Mouse (Mus musculus): ENCODE measurements around the gene Gpr137. TPM values are rescaled to one million over a fixed set of nuclear protein-coding genes. Genes with fewer than 3 reads are reported as not detected.

The Gpr137 gene
- polyA plus RNA-seq, 1 experiment, result 127 TPM

GRCm38 (mm10) chr19:6977759-6978638 is 35.7 kb upstream of the Gpr137 start:
- TF ChIP-seq POLR2A (IDR thresholded peaks at IDR 0.05; ENCODE audit: borderline replicate concordance, insufficient read depth, low read length) (no peak), CTCF (IDR thresholded peaks at IDR 0.05; ENCODE audit: borderline replicate concordance, insufficient read depth, low read depth, low read length) (no peak)
- Histone ChIP-seq H3K4me1 (ENCODE audit: control insufficient read depth, insufficient read depth, low read length) (peaks cover 8% of the 10 kb centered on the region; the same call in 1 of the 2 replicates), H3K27me3 (ENCODE audit: control insufficient read depth, insufficient read depth, low read length) (no peaks in the 10 kb centered on the region), H3K4me3 (replicated peaks; ENCODE audit: insufficient read depth, low read depth, low read length) (no peak overlapping the region), H3K27ac (ENCODE audit: insufficient read depth, low read length) (no peak overlapping the region)
- no peak for DNase-seq
- 77% methylated on average over 13 of the region's 13 CpGs for WGBS

GRCm38 (mm10) chr19:6975537-6976521 is 33.5 kb upstream of the Gpr137 start, which contains the start of gene Plcb3:
Gene Plcb3 (minus strand): TSS chr19:6976470.
- Histone ChIP-seq H3K27ac (ENCODE audit: insufficient read depth, low read length) (no peak within 1 kb of the TSS), H3K27me3 (ENCODE audit: control insufficient read depth, insufficient read depth, low read length) (no peaks in the 10 kb centered on the region), H3K4me1 (ENCODE audit: control insufficient read depth, insufficient read depth, low read length) (peaks cover 6% of the 10 kb centered on the region; the same call in 1 of the 2 replicates), H3K4me3 (replicated peaks; ENCODE audit: insufficient read depth, low read depth, low read length) (peak within 1 kb of the TSS; percentile 54)
- whole genome bisulfite sequencing, result 10% methylated on average over 16 of the region's 16 CpGs
- peak; percentile 56 to 59 for DNase-seq
- TF ChIP-seq POLR2A (IDR thresholded peaks at IDR 0.05; ENCODE audit: borderline replicate concordance, insufficient read depth, low read length), result no peak
- no peak for TF ChIP-seq CTCF (IDR thresholded peaks at IDR 0.05; ENCODE audit: borderline replicate concordance, insufficient read depth, low read depth, low read length)

- peak within 1 kb of the TSS; percentile 97 for H3K4me3 ChIP-seq (replicated peaks; ENCODE audit: insufficient read depth, low read depth, low read length)
- no peaks in the 10 kb centered on the region; the same call in 1 of the 2 replicates for H3K27me3 ChIP-seq (ENCODE audit: control insufficient read depth, insufficient read depth, low read length)
- no peak within 1 kb of the TSS for H3K27ac ChIP-seq (ENCODE audit: insufficient read depth, low read length)
- TF ChIP-seq CTCF (IDR thresholded peaks at IDR 0.05; ENCODE audit: borderline replicate concordance, insufficient read depth, low read depth, low read length), result no peak
- TF ChIP-seq POLR2A (IDR thresholded peaks at IDR 0.05; ENCODE audit: borderline replicate concordance, insufficient read depth, low read length), result no peak
- H3K4me1 ChIP-seq (ENCODE audit: control insufficient read depth, insufficient read depth, low read length), result peaks cover 6% of the 10 kb centered on the region; the same call in 1 of the 2 replicates
- peak; percentile 57 to 64 for DNase-seq
- WGBS, result under 1% methylated on average over 84 of the region's 84 CpGs
Measured at GRCm38 (mm10) chr19:6974211-6975205, 32.2 kb upstream of the Gpr137 start, which contains the start of gene Ppp1r14b. Gene Ppp1r14b (plus strand): TSS chr19:6974968.

GRCm38 (mm10) chr19:6973581-6974190 is 31.4 kb upstream of the Gpr137 start:
- no peak for DNase-seq
- Histone ChIP-seq H3K27ac (ENCODE audit: insufficient read depth, low read length) (no peak overlapping the region), H3K4me1 (ENCODE audit: control insufficient read depth, insufficient read depth, low read length) (peaks cover 2% of the 10 kb centered on the region; the same call in 1 of the 2 replicates), H3K27me3 (ENCODE audit: control insufficient read depth, insufficient read depth, low read length) (no peaks in the 10 kb centered on the region; the same call in 1 of the 2 replicates), H3K4me3 (replicated peaks; ENCODE audit: insufficient read depth, low read depth, low read length) (no peak overlapping the region)
- TF ChIP-seq CTCF (IDR thresholded peaks at IDR 0.05; ENCODE audit: borderline replicate concordance, insufficient read depth, low read depth, low read length) (no peak), POLR2A (IDR thresholded peaks at IDR 0.05; ENCODE audit: borderline replicate concordance, insufficient read depth, low read length) (no peak)
- 40% methylated on average over 12 of the region's 12 CpGs for WGBS

GRCm38 (mm10) chr19:6972247-6972917 is 30.1 kb upstream of the Gpr137 start:
- DNase-seq, result no peak
- H3K4me1 ChIP-seq (ENCODE audit: control insufficient read depth, insufficient read depth, low read length), result peaks cover 7% of the 10 kb centered on the region
- H3K27me3 ChIP-seq (ENCODE audit: control insufficient read depth, insufficient read depth, low read length), result no peaks in the 10 kb centered on the region; the same call in 1 of the 2 replicates
- TF ChIP-seq POLR2A (IDR thresholded peaks at IDR 0.05; ENCODE audit: borderline replicate concordance, insufficient read depth, low read length) (no peak), CTCF (IDR thresholded peaks at IDR 0.05; ENCODE audit: borderline replicate concordance, insufficient read depth, low read depth, low read length) (no peak)
- no peak overlapping the region for H3K4me3 ChIP-seq (replicated peaks; ENCODE audit: insufficient read depth, low read depth, low read length)
- 85% methylated on average over 13 of the region's 13 CpGs for WGBS
- no peak overlapping the region for H3K27ac ChIP-seq (ENCODE audit: insufficient read depth, low read length)

GRCm38 (mm10) chr19:6971644-6972043 is 29.4 kb upstream of the Gpr137 start:
- no peak overlapping the region for H3K27ac ChIP-seq (ENCODE audit: insufficient read depth, low read length)
- no peaks in the 10 kb centered on the region; the same call in 1 of the 2 replicates for H3K27me3 ChIP-seq (ENCODE audit: control insufficient read depth, insufficient read depth, low read length)
- no peak for DNase-seq
- WGBS, result 80% methylated on average over 6 of the region's 6 CpGs
- no peak for TF ChIP-seq CTCF (IDR thresholded peaks at IDR 0.05; ENCODE audit: borderline replicate concordance, insufficient read depth, low read depth, low read length)
- no peak for TF ChIP-seq POLR2A (IDR thresholded peaks at IDR 0.05; ENCODE audit: borderline replicate concordance, insufficient read depth, low read length)
- H3K4me3 ChIP-seq (replicated peaks; ENCODE audit: insufficient read depth, low read depth, low read length), result no peak overlapping the region
- H3K4me1 ChIP-seq (ENCODE audit: control insufficient read depth, insufficient read depth, low read length), result peaks cover 12% of the 10 kb centered on the region

All from cerebellum, adult 2 months (tissue).